Mouse (Mus musculus): Measurements from ENCODE around the gene Otog.

GRCm38 (mm10) chr7:46246876-46247275 lies 6.1 kb downstream of the Otog start:
- TF ChIP-seq CTCF (IDR thresholded peaks at IDR 0.05; ENCODE audit: low read depth) (no peak), EP300 (IDR thresholded peaks at IDR 0.05; ENCODE audit: low read depth) (no peak)

Data from liver, postnatal 0 days (tissue).